Mouse (Mus musculus): ENCODE measurements around the gene Ccdc124. TPM values are rescaled to one million over a fixed set of nuclear protein-coding genes. Genes with fewer than 3 reads are reported as not detected.

Gene Ccdc124
- polyA plus RNA-seq, 1 experiment from 2014 or later, result 123 TPM

DNA sequence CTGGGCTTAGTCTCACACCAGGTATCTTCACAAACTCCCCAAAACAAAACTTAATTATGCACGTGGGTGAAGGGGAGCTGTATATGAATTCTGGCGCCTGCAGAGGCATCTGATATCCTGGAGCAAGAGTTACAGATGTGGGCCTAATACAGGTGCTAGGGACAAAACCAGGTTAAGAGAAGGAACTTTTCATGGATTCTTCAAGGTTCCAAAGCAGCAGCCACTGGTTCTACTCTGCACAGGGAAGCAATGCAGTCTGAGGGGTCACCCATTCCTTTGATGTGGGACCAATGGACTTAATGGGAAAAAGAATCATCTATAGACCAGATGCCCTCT is 20.6 kb upstream of the Ccdc124 start:
- H3K4me1 ChIP-seq, result peaks cover 45% of the 10 kb centered on the region
- no peak overlapping the region for H3K27ac ChIP-seq
- H3K27me3 ChIP-seq, result peaks cover 51% of the 10 kb centered on the region
- H3K4me2 ChIP-seq (replicated peaks), result no peak overlapping the region
- ATAC-seq (ENCODE audit: insufficient number of reproducible peaks, insufficient read depth, low FRiP score, low TSS enrichment), result no peak
- H3K36me3 ChIP-seq, result peaks cover 26% of the 10 kb centered on the region
- no peak overlapping the region for H3K4me3 ChIP-seq
- H3K9ac ChIP-seq, result no peak overlapping the region
- WGBS, result 62% methylated on average over 2 of the region's 2 CpGs
- H3K9me3 ChIP-seq, result no peaks in the 10 kb centered on the region

DNA sequence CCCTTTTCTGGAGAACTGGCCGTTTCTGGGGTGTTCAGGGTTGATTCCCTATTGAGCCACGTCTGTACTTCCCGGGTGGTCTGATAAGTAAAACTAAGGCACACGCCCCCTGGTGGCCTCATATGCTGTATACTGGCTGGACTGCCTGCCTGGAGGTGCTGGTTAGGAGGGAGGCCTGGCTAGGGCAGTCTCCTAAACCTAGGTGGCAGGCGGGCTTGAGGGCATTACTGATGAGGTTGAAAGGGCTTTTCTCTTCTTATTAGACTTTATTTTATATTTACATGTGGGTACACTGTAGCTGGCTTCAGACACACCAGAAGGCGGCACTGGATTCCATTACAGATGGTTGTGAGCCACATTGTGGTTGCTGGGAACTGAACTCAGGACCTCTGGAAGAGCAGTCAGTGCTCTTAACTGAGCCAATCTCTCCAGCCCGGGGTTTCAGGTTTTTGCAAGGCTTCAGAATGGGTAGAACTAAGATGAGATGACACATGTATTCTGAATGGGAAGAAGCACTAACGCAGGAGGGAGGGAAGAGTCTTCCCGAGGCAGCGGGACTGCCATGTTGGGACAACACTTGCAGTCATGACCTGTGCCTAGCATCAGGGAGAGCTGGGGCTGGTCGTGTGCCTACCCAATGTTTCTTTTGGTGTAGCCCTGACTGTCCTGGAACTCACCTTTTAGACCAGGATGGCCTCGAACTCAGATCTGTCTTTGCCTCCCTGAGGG is 20.1 kb upstream of the Ccdc124 start:
- H3K4me3 ChIP-seq, result no peak overlapping the region
- peaks cover 45% of the 10 kb centered on the region for H3K4me1 ChIP-seq
- H3K9me3 ChIP-seq, result no peaks in the 10 kb centered on the region
- no peak overlapping the region for H3K9ac ChIP-seq
- H3K4me2 ChIP-seq (replicated peaks), result no peak overlapping the region
- peaks cover 55% of the 10 kb centered on the region for H3K27me3 ChIP-seq
- WGBS, result 24% methylated on average over 12 of the region's 12 CpGs
- peaks cover 26% of the 10 kb centered on the region for H3K36me3 ChIP-seq
- ATAC-seq (ENCODE audit: insufficient number of reproducible peaks, insufficient read depth, low FRiP score, low TSS enrichment), result no peak
- H3K27ac ChIP-seq, result no peak overlapping the region

DNA sequence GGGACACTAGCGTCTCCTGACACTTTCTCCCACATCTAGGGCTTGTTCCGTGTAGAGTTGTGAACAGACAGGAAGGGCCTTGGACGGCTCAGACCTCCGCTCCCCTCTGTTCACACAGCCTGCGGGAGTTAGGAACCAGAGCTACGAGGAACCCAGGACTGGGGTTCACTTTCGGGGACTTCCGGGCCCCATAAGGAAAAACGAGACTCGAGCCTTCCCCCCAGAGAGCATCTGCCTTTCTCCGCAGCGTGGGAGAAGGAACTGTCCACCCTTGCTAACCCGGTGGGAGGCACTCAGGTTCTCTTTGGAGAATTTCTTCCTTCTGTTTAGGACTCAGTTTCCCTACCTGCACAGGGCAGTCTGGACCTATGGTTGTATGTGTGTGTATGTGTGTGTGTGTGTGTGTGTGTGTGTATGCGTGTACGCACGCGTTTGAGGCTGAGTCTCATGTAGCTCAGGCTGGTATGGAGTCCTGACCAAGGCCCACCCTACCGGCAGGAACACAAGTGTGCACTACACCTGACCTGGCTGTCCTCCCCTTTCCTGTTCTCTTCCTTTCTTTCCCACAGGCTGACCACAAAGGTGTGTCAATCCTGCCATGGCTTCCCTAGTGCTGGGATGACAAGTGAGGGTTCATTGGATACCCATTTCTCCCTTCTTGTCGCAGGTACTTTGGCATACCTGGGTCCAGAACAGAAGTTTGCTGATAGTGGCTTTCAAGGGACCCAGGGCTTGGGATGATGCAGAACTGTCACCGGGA is 19.3 kb upstream of the Ccdc124 start:
- Histone ChIP-seq H3K4me2 (replicated peaks) (peak overlapping the region; percentile 44), H3K4me3 (peak overlapping the region; percentile 13), H3K9ac (no peak overlapping the region), H3K4me1 (peaks cover 37% of the 10 kb centered on the region), H3K27me3 (peaks cover 59% of the 10 kb centered on the region), H3K27ac (no peak overlapping the region), H3K36me3 (peaks cover 26% of the 10 kb centered on the region), H3K9me3 (no peaks in the 10 kb centered on the region)
- WGBS, result 25% methylated on average over 20 of the region's 20 CpGs
- 0 out of 2 replicates have a peak, but pooled peaks have one; percentile 1 for ATAC-seq (ENCODE audit: insufficient number of reproducible peaks, insufficient read depth, low FRiP score, low TSS enrichment)

DNA sequence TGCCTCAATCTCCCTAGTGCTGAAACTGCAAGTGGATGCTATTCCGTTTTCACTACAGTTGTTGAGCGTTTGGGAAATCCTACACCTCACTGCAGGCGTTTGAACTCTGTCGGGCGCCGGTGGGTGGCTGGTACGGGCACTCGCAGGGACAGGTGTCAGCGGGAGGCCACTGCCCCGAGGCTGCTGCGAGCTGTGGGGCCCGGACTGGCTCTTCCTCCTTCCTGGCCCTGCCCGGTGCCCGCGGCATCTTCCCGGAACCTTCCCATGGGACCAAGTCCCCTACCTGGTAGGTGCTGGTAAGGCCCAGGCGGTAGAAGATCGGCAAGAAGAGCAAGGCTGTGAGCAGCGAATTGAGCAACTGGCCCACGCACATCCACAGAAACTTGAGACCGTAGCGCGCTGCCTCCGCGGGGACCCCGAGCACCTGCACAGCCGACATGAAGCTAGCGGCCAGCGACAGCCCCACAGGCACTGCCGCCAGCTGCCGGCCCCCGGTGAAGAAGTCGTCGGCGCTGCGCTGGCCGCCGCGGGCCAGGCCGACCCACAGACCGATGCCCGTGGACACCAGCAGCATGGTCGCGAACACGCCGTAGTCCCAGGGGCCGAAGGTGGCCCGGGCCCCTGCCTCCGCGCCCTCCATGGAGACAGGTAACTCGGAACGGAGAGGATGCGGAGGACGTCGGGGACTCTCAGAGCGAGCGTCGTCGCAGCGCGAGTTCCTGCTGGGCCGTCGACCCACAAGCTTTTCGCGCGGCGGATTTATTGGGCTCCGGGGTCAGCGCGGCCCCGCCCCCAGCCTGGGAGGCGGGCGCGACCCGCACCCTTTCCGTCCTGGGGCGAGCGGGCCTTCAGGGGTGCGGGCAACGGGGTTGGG is 18.5 kb upstream of the Ccdc124 start, which contains the start of gene Slc5a5:
Slc5a5 (minus strand) TSS at position 736 of the 874 bp plus-strand sequence.
- Histone ChIP-seq H3K9me3 (no peaks in the 10 kb centered on the region), H3K27ac (no peak within 1 kb of the TSS), H3K36me3 (peaks cover 26% of the 10 kb centered on the region), H3K4me3 (peak within 1 kb of the TSS; percentile 13), H3K9ac (no peak within 1 kb of the TSS), H3K4me2 (replicated peaks) (peak within 1 kb of the TSS; percentile 44), H3K4me1 (peaks cover 37% of the 10 kb centered on the region), H3K27me3 (peaks cover 59% of the 10 kb centered on the region)
- WGBS, result 2% methylated on average over 80 of the region's 80 CpGs
- no peak for ATAC-seq (ENCODE audit: insufficient number of reproducible peaks, insufficient read depth, low FRiP score, low TSS enrichment)

DNA sequence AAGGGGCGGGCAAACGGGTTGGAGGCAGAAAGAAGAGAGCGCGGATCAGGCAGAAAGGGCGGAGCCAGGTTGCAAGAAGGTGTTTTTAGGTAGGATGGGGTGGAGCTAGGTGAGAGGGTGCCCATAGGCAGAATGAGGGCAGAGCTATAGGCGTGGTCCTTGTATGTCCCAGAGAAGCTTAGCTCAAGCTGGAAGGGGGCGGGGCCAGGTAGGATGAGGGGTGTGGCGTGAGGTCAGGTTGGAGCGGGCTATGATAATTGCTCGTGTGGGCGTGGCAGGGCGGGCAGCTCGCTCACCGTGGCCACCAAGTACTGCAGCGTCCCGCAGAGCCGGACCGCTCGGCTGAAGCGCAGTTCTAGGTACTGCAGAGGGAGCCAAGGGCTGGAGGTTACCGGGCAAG is 17.6 kb upstream of the Ccdc124 start:
- peaks cover 26% of the 10 kb centered on the region for H3K36me3 ChIP-seq
- no peak for ATAC-seq (ENCODE audit: insufficient number of reproducible peaks, insufficient read depth, low FRiP score, low TSS enrichment)
- peaks cover 59% of the 10 kb centered on the region for H3K27me3 ChIP-seq
- 0 out of 2 replicates have a peak overlapping the region, but pooled peaks have one; percentile 3 for H3K4me3 ChIP-seq
- no peaks in the 10 kb centered on the region for H3K9me3 ChIP-seq
- peaks cover 36% of the 10 kb centered on the region for H3K4me1 ChIP-seq
- WGBS, result 3% methylated on average over 21 of the region's 21 CpGs
- H3K27ac ChIP-seq, result no peak overlapping the region
- H3K4me2 ChIP-seq (replicated peaks), result peak overlapping the region; percentile 44; the same call in 1 of the 2 replicates
- no peak overlapping the region for H3K9ac ChIP-seq

DNA sequence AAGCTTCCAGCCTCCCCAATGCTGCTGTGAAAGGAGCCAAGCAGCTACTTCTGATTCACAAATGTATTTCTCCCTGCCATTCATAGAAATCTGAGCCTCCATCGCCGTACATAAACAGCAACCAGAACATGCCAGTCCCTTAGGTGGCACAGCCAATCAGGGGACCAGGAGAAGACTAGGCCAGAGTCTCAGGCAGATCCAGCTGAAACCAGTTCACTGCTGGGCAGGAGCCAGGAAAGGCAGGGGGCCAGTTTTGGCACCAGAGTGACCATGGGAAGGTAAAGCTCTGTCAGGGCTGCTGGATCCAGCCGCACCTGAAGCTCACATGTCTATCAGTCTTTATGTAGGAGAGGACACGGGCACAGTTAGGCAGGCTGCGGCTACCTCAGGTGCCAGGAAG is 16.9 kb upstream of the Ccdc124 start:
- H3K27me3 ChIP-seq, result peaks cover 59% of the 10 kb centered on the region
- ATAC-seq (ENCODE audit: insufficient number of reproducible peaks, insufficient read depth, low FRiP score, low TSS enrichment), result no peak
- no peak overlapping the region for H3K4me2 ChIP-seq (replicated peaks)
- no peak overlapping the region for H3K9ac ChIP-seq
- no peaks in the 10 kb centered on the region for H3K9me3 ChIP-seq
- no peak overlapping the region for H3K27ac ChIP-seq
- WGBS, result 86% methylated on average over 5 of the region's 5 CpGs
- H3K4me3 ChIP-seq, result no peak overlapping the region
- H3K4me1 ChIP-seq, result peaks cover 30% of the 10 kb centered on the region
- peaks cover 24% of the 10 kb centered on the region for H3K36me3 ChIP-seq

DNA sequence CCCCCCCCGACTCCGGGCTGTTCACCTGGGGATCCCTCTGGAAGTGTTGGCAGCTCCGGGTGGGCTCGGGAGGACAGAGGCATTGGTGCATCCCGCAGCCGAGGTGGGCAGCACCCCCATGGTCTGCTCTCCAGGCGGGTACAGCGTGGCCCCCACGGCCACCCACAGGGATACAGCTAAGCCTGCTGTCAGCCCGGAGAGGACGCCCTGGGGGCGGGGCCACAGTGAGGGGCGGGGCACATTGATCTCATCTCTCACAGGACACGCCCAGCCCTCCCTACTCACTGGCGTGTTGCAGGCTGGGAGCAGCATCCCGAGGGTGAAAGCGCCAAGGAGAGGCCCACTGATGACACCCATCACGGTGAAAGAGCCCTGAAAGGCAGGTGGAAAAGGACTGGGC is 13.9 kb upstream of the Ccdc124 start:
- ATAC-seq (ENCODE audit: insufficient number of reproducible peaks, insufficient read depth, low FRiP score, low TSS enrichment), result no peak
- Histone ChIP-seq H3K4me1 (peaks cover 15% of the 10 kb centered on the region), H3K4me2 (replicated peaks) (peak overlapping the region; percentile 3; the same call in 1 of the 2 replicates), H3K9ac (no peak overlapping the region), H3K27ac (no peak overlapping the region), H3K4me3 (no peak overlapping the region), H3K27me3 (peaks cover 35% of the 10 kb centered on the region), H3K9me3 (no peaks in the 10 kb centered on the region), H3K36me3 (no peaks in the 10 kb centered on the region)
- 2% methylated on average over 18 of the region's 18 CpGs for WGBS

DNA sequence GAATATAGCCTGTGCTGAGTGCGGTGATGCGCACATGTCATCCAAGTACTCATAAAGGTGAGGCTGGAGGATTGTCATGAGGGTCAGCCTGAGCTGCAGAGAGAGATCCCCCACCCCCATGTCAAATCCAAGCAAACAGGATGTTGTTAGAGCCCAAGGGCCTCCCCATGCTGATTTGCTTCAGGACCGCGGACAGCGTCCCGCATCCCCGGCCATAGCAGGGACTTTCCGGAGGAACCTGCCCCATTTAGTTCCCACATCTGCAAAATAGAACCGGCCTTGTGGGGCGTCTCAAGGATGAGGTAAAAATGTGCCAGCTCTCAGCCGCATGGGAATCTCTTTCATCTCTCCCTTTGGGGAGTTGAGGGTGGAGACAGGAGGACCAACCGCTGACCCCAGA is 11.9 kb upstream of the Ccdc124 start:
- Histone ChIP-seq H3K36me3 (no peaks in the 10 kb centered on the region), H3K4me1 (0 out of 2 replicates have a peak, but pooled peaks cover 4% of the 10 kb centered on the region), H3K4me3 (no peak overlapping the region), H3K27ac (no peak overlapping the region), H3K9me3 (no peaks in the 10 kb centered on the region), H3K4me2 (replicated peaks) (no peak overlapping the region), H3K27me3 (peaks cover 14% of the 10 kb centered on the region), H3K9ac (no peak overlapping the region)
- 14% methylated on average over 12 of the region's 12 CpGs for WGBS
- no peak for ATAC-seq (ENCODE audit: insufficient number of reproducible peaks, insufficient read depth, low FRiP score, low TSS enrichment)

DNA sequence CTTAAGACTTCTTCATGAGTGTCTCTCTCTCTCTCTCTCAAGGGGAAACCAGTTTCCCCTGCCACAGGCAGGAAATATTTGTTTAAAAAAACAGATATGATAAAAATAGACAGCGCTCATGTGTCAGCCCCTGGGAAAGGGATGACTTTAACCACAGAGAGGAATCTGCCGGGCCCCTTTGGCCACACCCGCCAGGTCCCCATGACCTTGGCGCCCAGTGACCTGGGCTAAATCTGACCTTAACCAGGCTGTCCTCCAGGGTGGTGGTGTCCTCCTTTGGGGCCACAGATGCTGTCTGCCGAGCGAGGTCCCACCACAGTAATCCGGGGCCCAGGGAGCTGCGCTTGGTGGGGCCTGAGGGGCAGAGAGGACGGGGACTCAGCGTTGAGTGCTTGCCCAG is 10.9 kb upstream of the Ccdc124 start:
- no peak for ATAC-seq (ENCODE audit: insufficient number of reproducible peaks, insufficient read depth, low FRiP score, low TSS enrichment)
- 86% methylated on average over 10 of the region's 10 CpGs for WGBS
- Histone ChIP-seq H3K4me3 (no peak overlapping the region), H3K27ac (no peak overlapping the region), H3K36me3 (no peaks in the 10 kb centered on the region), H3K9ac (no peak overlapping the region), H3K4me2 (replicated peaks) (no peak overlapping the region), H3K4me1 (peaks cover 12% of the 10 kb centered on the region; the same call in 1 of the 2 replicates), H3K9me3 (no peaks in the 10 kb centered on the region), H3K27me3 (peaks cover 8% of the 10 kb centered on the region; the same call in 1 of the 2 replicates)

DNA sequence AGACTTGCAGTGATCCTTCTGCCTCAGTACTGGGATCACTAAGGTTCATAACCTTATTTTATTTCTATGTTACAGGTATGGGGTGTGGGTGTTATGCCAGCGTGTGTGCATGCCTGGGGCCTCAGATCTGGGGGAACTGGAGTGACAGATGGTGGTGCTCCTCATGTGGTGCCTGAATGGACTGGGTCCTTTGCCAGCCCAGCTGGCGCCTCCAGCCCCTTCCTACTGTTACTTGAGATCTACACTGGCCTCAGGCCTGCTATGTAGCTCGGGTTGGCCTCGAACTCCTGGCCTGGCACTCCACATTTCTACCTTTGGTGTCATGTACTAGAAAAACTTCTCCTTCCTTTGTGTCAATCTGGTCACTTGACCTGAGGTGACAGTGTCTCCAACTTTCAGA is 10.5 kb upstream of the Ccdc124 start:
- Histone ChIP-seq H3K4me2 (replicated peaks) (no peak overlapping the region), H3K4me1 (peaks cover 12% of the 10 kb centered on the region; the same call in 1 of the 2 replicates), H3K36me3 (no peaks in the 10 kb centered on the region), H3K27ac (no peak overlapping the region), H3K4me3 (no peak overlapping the region), H3K27me3 (peaks cover 7% of the 10 kb centered on the region; the same call in 1 of the 2 replicates), H3K9me3 (no peaks in the 10 kb centered on the region), H3K9ac (no peak overlapping the region)
- no peak for ATAC-seq (ENCODE audit: insufficient number of reproducible peaks, insufficient read depth, low FRiP score, low TSS enrichment)
- 81% methylated on average over 4 of the region's 4 CpGs for WGBS

DNA sequence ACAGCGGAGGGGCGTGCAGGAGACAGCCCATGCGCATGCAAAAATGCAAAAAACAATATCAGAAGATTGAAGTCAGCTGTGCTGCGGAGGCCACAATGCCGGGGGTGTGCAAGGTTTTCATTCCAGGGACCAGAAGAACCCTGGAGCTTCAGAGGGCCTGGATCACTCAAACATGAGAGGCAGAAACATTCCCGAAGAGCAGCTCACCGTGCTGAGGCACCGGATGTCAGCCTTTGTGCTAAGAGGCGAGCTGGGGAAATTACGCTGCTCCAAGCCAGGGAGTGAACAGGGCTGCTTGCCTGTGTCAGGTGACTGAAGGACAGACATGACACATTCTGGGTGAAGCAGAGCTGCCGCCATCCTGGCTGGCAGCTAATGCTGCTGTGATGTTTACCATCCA is 6.8 kb upstream of the Ccdc124 start:
- no peak overlapping the region for H3K4me2 ChIP-seq (replicated peaks)
- no peak overlapping the region for H3K27ac ChIP-seq
- H3K9me3 ChIP-seq, result no peaks in the 10 kb centered on the region
- H3K9ac ChIP-seq, result no peak overlapping the region
- H3K4me3 ChIP-seq, result no peak overlapping the region
- H3K36me3 ChIP-seq, result no peaks in the 10 kb centered on the region
- no peak for ATAC-seq (ENCODE audit: insufficient number of reproducible peaks, insufficient read depth, low FRiP score, low TSS enrichment)
- H3K27me3 ChIP-seq, result no peaks in the 10 kb centered on the region
- WGBS, result 19% methylated on average over 11 of the region's 11 CpGs
- peaks cover 12% of the 10 kb centered on the region; the same call in 1 of the 2 replicates for H3K4me1 ChIP-seq
